Mouse (Mus musculus): Measurements from ENCODE around the gene Cpn2.

The Cpn2 gene

DNA sequence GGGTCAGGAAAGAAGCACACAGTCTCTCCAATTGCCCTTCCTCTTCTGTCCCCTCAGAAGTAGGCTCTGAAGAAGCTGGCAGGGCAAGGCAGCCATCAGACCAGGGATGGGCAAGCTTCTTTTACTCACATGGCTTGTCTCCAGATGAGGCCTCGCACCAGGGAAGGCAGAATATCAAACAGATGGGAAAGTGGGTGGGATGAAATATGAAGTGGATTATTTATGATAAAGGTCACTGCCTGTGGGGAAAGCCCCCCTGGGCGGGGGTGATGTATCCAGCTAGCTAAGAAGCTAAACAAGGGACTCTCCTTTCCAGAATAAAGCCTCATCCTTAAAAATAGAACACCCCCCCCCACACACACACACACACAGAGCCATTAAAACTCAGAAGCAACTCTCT lies 31.7 kb downstream of the Cpn2 start:
- no peak for DNase-seq

DNA sequence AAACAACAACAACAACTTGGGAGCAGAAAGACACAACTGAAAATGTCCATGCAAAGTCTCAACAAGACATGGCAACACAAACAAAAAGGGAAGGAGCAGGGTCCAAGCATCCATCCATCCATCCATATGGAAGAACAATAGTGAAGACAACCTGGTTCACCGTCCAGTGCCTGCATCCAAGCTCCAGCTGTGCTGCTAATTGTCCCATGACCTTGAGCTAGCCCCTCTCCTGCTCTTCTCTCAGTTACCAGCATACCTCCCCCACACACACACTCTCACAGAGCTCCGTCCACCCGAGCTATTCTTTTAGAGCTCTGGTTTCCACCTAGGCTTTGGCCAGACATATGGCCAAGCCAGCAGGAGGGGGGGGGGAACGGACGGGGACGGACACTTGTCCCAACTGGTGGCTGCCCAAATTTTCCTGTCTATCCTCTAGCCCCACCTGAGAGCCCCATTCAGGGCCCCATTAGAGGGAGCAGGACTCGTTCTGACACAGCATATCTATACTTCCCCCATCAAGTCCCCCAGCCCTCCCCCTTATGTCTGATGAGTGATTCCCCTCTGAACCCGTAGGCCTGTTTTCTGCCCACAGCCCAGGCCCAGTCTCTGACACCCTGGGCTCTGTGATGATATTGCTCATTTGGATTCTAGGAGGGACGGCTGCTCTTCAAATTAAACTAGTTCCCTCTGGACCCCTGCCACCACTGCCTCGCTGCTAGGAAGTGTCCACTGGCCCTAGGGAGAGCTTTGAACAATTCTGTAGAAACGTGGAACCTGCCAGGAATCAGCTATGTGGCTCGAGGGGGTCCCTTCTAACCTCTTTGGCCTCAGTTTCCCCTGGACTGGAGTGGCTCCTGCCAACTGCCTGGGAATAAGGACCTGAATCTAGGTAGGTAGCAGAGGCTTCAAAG lies 32.4 kb downstream of the Cpn2 start:
- no peak for DNase-seq

DNA sequence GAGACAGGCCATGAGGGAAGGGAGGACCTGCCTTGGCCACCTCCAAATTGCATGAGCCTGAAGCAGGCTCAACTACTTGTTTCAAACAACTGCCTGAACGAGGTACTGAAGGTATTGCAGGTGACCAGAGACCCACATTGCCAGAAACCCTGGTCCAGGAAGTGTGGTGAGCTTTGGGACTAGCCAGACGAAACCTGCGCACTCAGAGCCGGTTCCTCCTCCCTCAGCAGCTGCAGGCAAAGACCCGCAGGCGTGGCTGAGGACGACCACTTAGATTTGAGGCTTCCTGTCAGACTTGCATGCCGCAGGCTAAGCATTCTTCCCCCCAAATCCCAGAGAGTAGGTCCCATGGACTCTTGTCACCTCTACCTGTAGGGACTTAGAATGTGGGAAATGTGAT lies 33.2 kb downstream of the Cpn2 start:
- no peak for DNase-seq

DNA sequence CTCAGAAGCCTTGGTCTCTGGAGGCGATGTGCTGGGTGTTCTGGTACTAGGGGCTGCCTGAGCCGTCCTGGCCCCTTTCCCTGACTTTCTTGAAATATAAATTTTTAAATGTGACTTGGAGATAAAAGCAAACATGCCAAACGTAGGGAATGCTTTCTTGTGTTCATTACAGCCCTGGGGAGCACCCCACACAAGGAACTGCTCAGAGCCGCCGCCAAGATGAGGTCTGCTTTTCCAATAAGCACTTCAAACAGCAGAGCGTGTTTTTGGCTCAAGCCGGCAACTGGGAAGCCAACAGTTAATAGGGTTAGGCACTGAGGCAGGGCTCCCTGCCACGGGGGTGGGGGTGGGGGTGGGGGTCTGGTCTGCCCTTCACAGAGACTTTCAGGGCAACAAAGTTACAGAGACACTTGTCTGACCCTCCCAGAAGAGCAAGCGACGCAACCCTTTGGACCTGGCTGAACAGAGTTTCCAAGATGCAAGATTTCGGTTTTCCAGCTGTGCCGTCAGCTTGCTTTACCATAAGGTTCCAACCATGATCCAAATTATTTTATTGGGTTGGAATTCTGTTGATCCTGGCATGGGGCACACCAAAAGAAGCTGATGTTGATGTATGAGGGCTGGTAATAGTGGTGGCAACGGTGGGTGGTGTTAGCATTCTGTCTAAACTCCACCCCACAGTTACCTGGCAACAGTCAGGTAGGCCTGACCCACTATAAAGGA lies 35.3 kb downstream of the Cpn2 start:
- DNase-seq = no peak

DNA sequence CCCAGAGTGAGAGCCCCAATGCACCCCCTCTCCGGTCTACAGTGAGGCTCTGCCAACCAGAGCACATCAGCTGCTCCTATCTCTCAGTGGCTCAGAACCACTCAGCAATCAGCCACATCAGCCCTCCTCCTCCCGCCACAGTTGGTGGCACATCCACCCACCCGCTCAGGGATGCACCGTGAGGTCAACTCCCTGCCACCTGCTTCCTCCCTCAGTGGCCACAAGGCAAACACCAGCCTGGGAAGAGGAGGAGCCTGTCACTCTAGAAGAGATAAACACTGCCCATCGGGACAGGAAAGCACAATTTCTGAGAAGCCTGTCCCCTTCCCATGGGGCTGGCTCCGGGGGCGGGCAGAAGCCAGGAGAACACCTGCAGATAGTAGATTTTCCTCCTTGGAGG lies 39.9 kb downstream of the Cpn2 start:
- no peak for DNase-seq

DNA sequence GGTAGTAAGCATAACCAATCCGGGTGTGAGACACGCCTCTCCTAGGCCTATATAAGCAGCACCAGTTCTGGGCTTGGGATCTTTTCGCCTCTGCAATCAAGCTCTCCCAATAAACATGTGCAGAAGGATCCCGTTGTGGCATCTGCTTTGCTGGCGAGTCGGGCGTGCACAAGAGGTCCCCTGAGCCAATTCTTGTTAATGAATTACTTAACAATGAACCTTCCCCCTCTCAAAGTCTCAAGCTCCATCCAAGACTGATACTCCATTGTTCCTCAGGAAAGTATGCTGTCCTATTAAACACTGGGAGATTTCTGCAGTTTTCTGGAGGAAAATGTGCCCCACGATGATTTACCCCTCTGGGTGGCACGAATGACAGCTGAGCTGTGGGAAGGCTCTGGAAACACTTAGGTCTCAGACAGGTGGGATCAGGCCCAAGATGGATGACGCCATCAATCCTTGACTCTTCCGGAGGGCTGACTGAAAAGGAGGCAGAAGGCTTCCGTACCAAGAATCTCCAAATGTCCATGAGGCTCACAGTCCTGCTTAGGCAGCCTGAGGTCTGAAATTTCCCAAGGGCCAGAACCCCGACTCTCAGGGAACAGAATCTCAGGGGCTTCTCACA lies 46.0 kb downstream of the Cpn2 start:
- DNase-seq = no peak

DNA sequence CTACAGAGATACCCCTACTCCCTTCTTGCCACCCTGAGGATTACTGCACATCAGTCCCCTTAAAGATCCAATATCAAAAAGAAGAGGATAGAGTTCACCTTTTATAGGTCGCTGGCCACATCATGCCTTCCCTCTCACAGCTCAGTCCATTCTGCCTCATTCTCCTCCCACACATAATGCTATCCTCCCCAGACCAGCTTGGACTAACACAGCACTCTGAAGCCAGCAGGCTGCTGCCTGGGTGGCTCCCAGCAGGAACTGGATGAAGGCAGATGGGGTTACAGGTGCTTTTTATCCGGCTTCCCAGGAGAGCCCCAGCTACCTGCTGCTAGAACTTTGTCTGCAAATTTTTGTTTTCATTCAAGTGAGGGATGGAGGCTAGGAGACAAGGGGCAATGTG lies 51.5 kb downstream of the Cpn2 start:
- peak; percentile 30 for DNase-seq

DNA sequence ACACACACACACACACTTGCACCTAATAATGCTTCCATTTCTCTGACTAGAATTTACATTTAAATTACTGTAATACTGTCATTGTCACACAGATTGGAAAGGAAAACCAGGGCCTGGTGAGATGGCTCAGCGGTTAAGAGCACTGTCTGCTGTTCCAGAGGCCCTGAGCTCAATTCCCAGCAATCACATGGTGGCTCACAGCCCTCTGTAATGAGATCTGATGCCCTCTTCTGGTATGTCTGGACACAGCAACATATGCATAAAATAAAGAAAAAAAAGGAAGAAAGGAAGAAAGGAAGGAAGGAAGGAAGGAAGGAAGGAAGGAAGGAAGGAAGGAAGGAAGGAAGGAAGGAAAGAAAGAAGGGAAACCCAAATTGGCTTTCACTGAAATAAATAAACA lies 53.7 kb downstream of the Cpn2 start:
- no peak for DNase-seq

DNA sequence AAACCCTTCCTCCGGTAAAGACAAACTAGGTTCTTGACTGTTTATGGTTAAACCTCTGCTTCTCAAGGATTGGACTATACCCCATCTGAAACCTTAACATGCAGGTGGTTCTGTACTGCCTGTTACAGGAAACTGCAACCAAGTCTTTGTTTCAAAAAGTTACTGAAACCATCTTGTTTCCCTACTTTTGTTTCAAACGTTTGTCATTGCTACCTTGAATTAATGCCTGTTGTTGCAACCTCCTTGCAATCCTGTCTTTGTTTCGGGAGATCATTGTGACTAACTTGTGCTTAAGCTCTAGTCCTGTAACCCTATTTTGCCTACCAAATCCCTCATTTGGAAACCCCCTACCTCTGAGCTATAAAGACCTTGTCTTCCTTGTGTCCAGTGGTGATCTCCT lies 55.3 kb downstream of the Cpn2 start:
- no peak for DNase-seq

DNA sequence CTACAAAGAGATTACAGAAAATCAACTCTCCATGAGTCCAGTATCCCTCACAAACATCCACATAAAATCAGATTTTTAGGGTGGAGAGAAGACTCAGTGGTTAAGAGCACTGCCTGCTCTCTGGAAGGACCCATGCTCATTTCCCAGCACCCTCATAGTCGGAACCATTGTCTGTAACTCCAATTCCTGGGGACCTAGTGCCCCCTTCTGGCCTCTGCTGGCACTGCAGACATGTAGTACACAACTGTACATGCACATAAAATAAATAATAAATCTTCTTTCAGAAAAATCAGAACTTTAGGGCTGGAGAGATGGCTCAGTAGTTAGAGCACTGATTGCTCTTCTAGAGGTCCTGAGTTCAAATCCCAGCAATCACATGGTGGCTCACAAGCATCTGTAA lies 58.0 kb downstream of the Cpn2 start:
- DNase-seq = no peak

DNA sequence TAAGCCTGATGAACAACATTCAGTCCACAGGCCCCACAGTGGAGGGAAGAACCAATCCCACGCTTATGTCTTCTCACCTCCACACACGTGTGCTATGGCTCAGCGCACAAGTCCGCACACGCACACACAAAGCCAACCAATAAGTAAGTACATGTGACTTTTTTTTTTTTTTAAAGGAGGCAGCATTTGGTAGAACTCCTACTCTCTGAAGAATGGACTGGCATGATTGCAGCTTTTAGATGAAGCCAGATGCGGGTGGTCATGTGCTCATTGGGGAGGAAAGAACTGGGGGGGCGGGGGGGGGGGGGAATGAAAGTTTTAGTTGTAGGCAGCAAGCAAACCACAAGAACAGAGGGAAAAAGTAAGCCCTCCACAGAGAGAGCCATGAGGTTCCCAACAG lies 59.3 kb downstream of the Cpn2 start:
- DNase-seq = no peak

DNA sequence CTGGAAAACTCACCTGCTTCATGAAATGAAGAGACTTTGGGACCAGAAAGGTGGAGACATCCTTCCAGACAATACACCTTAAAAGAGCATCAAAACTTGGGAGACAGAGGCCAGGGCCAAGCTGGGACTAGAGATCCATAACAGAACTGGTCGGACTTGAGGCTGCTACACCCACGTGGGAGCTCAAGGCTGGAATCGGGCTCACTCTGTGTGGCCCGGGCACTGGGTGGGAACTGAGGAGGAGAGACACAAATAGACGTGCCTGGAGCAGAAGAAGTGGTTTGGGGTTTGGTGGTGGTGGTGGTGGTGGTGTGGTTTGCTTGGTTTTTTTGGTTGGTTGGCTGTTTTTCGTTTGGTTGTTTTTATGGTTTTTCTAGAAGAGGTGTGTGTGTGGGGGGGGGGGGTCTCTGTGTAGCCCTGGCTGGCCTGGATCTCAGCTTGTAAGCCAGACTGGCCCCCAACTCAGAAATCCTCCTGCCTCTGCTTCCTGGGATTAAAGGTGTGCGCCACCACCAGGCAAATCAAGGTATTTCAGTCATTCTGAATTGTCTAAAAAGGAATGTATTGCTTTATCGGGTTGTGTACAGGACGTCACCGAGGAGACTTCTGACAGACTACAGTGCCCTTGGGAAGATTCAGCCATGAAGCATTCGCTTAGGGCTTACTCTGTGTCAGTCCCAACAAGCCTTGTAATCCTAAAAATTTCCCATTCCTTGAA lies 60.0 kb downstream of the Cpn2 start:
- DNase-seq = no peak
